Mouse (Mus musculus): ENCODE measurements around the gene Lhx8. TPM values are rescaled to one million over a fixed set of nuclear protein-coding genes. Genes with fewer than 3 reads are reported as not detected.

Gene Lhx8
- polyA plus RNA-seq, 1 experiment from 2014 or later, result 1.4 TPM

GRCm38 (mm10) chr3:154332213-154332530 is 1.7 kb upstream of the Lhx8 start:
- ATAC-seq (ENCODE audit: low FRiP score), result no peak
- under 1% methylated on average over 20 of the region's 20 CpGs for WGBS

GRCm38 (mm10) chr3:154331506-154332212 is 1.2 kb upstream of the Lhx8 start:
- Histone ChIP-seq H3K4me2 (replicated peaks) (peak overlapping the region; percentile 26), H3K4me1 (peaks cover 26% of the 10 kb centered on the region), H3K27ac (no peak overlapping the region), H3K9ac (no peak overlapping the region), H3K36me3 (no peaks in the 10 kb centered on the region), H3K27me3 (peaks cover 85% of the 10 kb centered on the region), H3K4me3 (peak overlapping the region; percentile 19; the same call in 1 of the 2 replicates), H3K9me3 (replicated peaks) (no peaks in the 10 kb centered on the region)
- 3% methylated on average over 21 of the region's 21 CpGs for WGBS
- ATAC-seq (ENCODE audit: low FRiP score), result no peak

More at GRCm38 (mm10) chr3:154332213-154332530, 1.7 kb upstream of the Lhx8 start:
- H3K4me3 ChIP-seq, result peak overlapping the region; percentile 19
- H3K36me3 ChIP-seq, result no peaks in the 10 kb centered on the region
- H3K4me2 ChIP-seq (replicated peaks), result peak overlapping the region; percentile 26
- peaks cover 26% of the 10 kb centered on the region for H3K4me1 ChIP-seq
- no peak overlapping the region for H3K9ac ChIP-seq
- H3K27ac ChIP-seq, result no peak overlapping the region
- peaks cover 85% of the 10 kb centered on the region for H3K27me3 ChIP-seq
- H3K9me3 ChIP-seq (replicated peaks), result no peaks in the 10 kb centered on the region

DNA sequence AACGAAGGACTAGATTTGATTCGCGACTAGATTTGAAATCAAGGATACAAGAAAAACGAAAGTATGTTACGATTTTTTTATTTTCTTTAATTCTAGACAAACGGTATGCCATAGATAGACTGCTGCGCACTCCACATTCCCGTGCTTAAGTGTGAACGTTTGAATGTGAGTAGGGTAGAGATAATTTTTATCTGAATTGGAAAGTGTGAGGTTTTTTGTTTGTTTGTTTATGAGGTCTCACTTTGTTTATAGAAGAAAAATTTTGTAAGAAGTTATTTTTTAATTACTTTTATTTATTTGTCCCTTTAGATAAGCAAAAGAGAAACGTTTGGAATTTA is 513 bp upstream of the Lhx8 start:
- H3K36me3 ChIP-seq, result no peaks in the 10 kb centered on the region
- H3K4me3 ChIP-seq, result no peak overlapping the region
- no peak overlapping the region for H3K9ac ChIP-seq
- 1% methylated on average over 10 of the region's 10 CpGs for WGBS
- H3K9me3 ChIP-seq (replicated peaks), result no peaks in the 10 kb centered on the region
- peaks cover 26% of the 10 kb centered on the region for H3K4me1 ChIP-seq
- ATAC-seq (ENCODE audit: low FRiP score), result no peak
- no peak overlapping the region for H3K4me2 ChIP-seq (replicated peaks)
- no peak overlapping the region for H3K27ac ChIP-seq
- peaks cover 85% of the 10 kb centered on the region for H3K27me3 ChIP-seq

DNA sequence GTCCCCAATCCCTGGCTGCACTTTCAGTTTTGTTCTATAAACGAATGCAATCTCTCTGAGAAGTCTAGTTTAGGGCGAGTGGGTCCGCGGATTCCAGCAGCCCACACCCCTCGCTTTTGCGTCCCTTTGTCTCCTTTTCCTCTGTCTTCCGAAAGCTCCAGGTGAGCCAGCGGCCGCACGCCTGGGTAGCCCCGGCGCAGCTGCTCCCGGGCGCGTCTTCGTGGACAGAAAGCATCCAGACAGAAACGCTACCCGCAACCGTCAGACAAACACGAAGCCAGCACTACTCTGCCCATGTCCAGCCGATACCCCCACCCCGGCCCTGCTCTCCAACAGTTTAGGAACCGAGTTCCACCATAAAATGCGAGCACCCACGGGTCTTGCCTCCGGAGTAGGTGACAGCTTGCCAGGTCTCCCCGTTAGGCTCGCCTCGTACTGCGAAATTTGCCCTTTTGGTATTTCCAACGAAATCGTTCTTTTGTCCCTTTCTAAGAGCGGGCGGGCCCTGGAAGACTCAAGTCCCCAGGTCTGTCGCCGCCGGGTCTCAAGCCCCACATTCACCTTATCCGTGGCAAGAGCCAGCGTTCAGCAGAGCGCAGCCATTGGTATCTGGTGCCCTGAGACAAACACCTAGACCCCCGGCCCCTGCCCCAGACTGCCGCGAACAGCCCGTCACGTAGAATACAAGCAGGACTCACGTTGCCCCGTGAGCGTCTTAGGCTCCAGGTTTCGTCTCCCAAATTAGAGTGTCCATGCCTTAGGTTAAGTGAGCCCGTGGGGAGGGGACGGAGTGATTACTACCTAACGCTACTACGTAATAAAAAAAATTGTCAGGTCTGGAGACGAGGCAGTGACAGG is 907 bp downstream of the Lhx8 start:
- ATAC-seq (ENCODE audit: low FRiP score), result no peak
- H3K27me3 ChIP-seq, result peaks cover 83% of the 10 kb centered on the region
- H3K4me1 ChIP-seq, result peaks cover 26% of the 10 kb centered on the region
- H3K9ac ChIP-seq, result peak overlapping the region; percentile 18
- under 1% methylated on average over 54 of the region's 54 CpGs for WGBS
- no peaks in the 10 kb centered on the region for H3K9me3 ChIP-seq (replicated peaks)
- no peaks in the 10 kb centered on the region for H3K36me3 ChIP-seq
- H3K27ac ChIP-seq, result no peak overlapping the region
- peak overlapping the region; percentile 80 for H3K4me2 ChIP-seq (replicated peaks)
- H3K4me3 ChIP-seq, result peak overlapping the region; percentile 25

GRCm38 (mm10) chr3:154328721-154329322 is 1.6 kb downstream of the Lhx8 start:
- H3K9me3 ChIP-seq (replicated peaks), result no peaks in the 10 kb centered on the region
- under 1% methylated on average over 22 of the region's 22 CpGs for WGBS
- peaks cover 26% of the 10 kb centered on the region for H3K4me1 ChIP-seq
- no peaks in the 10 kb centered on the region for H3K36me3 ChIP-seq
- H3K27ac ChIP-seq, result no peak overlapping the region
- 0 out of 2 replicates have a peak, but pooled peaks have one; percentile 11 for ATAC-seq (ENCODE audit: low FRiP score)
- H3K4me3 ChIP-seq, result peak overlapping the region; percentile 41
- H3K27me3 ChIP-seq, result peaks cover 82% of the 10 kb centered on the region
- peak overlapping the region; percentile 54 for H3K9ac ChIP-seq
- peak overlapping the region; percentile 80 for H3K4me2 ChIP-seq (replicated peaks)

DNA sequence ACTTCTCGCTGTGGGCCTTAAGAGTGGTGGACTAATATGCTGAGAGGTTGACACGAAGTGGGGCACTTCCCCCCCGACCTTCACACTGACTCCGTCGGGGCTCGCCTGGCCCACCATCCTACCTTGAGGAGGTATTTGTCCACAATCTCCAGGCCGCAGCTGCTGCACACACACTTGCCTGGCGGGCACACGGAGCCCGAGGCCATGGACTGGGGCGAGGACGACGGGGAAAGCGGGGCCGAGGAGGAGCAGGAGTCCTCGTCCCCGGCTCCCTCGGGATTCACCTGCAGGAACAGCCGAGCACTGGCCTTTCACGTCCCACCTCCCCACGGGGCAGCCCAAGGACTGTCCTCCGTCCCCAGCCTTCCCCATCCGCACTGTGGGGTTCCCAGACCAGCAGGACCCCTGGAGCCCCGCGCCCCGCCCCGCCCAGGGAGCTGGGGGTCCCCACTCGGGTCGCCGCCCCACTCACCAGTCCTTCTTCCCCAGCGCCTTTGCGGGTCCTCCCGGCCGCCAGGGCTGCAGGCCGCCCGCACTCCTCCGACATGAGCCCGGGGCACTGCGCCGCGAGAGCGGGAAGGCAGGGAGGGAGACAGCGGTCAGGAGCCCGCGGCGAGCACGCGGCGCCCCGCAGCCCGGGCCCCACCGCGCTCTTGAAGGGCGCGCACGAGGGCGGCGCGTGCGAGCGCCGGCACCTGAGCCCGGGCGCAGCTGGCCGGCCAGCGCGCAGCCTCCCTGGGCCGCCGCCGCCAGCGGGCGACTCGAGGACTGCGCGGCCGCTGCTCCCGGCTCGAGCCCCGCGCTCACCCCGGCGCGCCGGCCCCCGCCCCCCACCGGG is 2.4 kb downstream of the Lhx8 start:
- Histone ChIP-seq H3K9ac (peak overlapping the region; percentile 54), H3K4me2 (replicated peaks) (peak overlapping the region; percentile 80), H3K4me3 (peak overlapping the region; percentile 41), H3K36me3 (no peaks in the 10 kb centered on the region), H3K27me3 (peaks cover 80% of the 10 kb centered on the region), H3K27ac (no peak overlapping the region; the same call in 1 of the 2 replicates), H3K4me1 (peaks cover 26% of the 10 kb centered on the region), H3K9me3 (replicated peaks) (no peaks in the 10 kb centered on the region)
- under 1% methylated on average over 83 of the region's 86 CpGs for WGBS
- peak; percentile 92 for ATAC-seq (ENCODE audit: low FRiP score)

DNA sequence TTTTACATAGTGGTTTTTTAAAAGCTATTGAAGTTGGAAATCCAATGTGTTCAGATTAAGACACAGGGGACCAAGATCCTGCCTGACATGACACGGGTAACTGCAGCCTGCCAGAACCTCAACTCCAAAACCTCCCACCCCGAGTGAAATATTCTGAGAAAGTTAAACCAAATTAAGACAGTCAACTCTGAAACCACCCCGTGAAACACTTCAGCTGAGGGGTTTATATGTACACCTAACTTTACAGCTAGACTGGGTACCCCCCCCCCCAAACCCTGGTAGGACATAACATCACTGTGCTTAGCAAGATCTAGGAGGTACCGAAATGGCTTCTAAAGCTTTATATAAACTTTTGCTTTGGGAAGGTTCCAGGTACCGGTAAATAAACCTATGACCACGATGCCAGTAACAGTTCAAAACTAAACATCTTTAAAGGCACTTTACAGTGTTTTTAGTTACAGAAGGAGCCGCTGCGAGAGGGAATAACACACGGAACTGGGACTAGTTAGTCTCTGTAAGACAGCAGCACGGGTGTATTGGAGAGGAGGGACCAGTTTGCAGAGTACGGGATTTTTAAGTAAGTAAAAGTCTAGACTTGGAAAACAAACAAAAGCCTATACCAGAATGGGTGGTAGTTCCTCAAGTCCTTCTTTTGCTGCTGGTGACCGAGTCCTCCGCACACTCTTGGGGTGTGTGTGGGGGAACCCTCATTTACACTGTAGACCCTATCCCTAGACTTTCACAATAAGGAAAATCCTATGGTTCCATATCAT is 3.2 kb downstream of the Lhx8 start:
- Histone ChIP-seq H3K27ac (no peak overlapping the region), H3K9me3 (replicated peaks) (no peaks in the 10 kb centered on the region), H3K4me1 (peaks cover 26% of the 10 kb centered on the region), H3K36me3 (no peaks in the 10 kb centered on the region), H3K9ac (no peak overlapping the region), H3K4me3 (peak overlapping the region; percentile 41; the same call in 1 of the 2 replicates), H3K27me3 (peaks cover 74% of the 10 kb centered on the region), H3K4me2 (replicated peaks) (peak overlapping the region; percentile 80)
- WGBS, result 3% methylated on average over 13 of the region's 13 CpGs
- no peak for ATAC-seq (ENCODE audit: low FRiP score)

- no peaks in the 10 kb centered on the region for H3K9me3 ChIP-seq (replicated peaks)
- H3K4me1 ChIP-seq, result no peaks in the 10 kb centered on the region
- no peak overlapping the region for H3K9ac ChIP-seq
- no peak overlapping the region for H3K4me2 ChIP-seq (replicated peaks)
- peaks cover 40% of the 10 kb centered on the region for H3K27me3 ChIP-seq
- H3K36me3 ChIP-seq, result no peaks in the 10 kb centered on the region
- ATAC-seq (ENCODE audit: low FRiP score), result no peak
- no peak overlapping the region for H3K27ac ChIP-seq
- WGBS, result 77% methylated on average over 13 of the region's 13 CpGs
- H3K4me3 ChIP-seq, result no peak overlapping the region
Measured at GRCm38 (mm10) chr3:154321921-154322574, 8.4 kb downstream of the Lhx8 start.

DNA sequence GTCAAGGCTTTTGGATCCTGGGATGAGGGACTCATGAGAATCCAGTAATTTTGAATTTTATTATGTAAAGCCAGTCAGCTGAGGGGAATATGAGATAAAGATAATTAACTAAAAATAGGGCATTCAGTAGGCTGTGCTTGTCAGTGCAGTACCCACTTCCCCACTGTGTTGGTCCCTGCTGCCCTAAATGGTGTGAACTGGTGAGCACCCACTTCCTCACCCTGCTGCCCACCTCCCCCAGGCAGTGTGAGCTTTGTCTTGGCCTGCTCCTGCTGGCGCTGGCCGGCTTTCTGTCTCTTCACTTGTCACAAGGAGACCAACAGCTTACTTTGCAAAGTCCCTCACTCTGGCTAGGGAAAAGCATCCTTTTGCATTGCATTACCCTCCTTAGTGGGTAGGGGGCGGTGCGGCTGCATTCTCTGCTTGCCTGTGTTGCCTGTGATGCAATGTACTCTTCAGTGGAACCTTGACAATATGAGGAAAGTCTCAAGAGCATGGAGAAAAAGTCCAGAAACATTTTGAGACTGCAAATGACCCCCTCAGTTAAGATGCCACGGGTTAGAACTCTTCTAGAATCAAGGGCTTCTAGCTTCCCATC is 12.7 kb downstream of the Lhx8 start:
- Histone ChIP-seq H3K4me1 (no peaks in the 10 kb centered on the region), H3K4me3 (no peak overlapping the region), H3K9me3 (replicated peaks) (no peaks in the 10 kb centered on the region), H3K9ac (no peak overlapping the region), H3K27ac (no peak overlapping the region), H3K4me2 (replicated peaks) (no peak overlapping the region), H3K36me3 (no peaks in the 10 kb centered on the region), H3K27me3 (peaks cover 6% of the 10 kb centered on the region)
- no peak for ATAC-seq (ENCODE audit: low FRiP score)
- 19% methylated on average over 5 of the region's 5 CpGs for WGBS

DNA sequence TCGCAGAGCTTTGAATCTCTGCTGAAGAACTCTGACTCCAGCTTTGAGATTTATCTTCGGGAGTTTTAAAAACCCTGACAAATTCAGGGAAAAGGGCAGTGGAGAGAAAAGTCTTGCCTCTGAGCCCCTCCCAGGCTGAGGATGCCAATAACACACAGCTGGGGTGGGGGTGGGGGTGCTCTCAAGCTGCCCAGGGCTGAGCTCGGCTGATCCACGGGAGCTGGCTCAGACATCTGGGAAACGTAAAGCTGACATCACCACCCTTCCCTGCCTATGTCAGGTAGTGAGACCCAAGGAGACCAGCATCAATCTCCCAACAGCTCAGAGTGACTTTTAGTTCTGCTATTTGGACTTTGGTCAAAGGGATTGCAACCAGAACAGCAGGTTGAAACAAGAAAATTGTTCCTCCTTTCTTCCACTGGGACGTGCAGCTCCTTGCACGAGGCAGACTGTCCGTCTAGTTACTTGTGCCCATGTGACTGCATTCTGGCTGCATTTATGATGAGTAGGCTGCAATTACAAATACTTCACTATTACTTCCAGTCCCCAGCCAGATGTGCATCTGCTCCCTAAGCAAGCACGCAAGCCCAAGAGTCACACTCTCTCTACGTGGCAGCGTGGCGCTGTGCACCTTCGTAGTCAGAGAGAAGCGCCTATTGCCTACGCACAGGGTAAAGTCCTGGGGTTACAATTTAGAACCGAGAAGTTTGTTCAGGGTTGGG is 25.1 kb downstream of the Lhx8 start:
- Histone ChIP-seq H3K9me3 (replicated peaks) (no peaks in the 10 kb centered on the region), H3K4me2 (replicated peaks) (no peak overlapping the region), H3K4me3 (no peak overlapping the region), H3K9ac (no peak overlapping the region), H3K27ac (no peak overlapping the region), H3K27me3 (no peaks in the 10 kb centered on the region), H3K36me3 (no peaks in the 10 kb centered on the region), H3K4me1 (no peaks in the 10 kb centered on the region)
- WGBS, result 77% methylated on average over 16 of the region's 16 CpGs
- ATAC-seq (ENCODE audit: low FRiP score), result no peak

All from hindbrain, embryonic 12.5 days (tissue).